Mouse (Mus musculus) ES-Bruce4 (cell line): ENCODE data around the gene Timm29. TPM values are rescaled to one million over a fixed set of nuclear protein-coding genes. Genes with fewer than 3 reads are reported as not detected.
"Not testable (repeated sequence)": the region's sequence is repeated elsewhere in the genome, so short reads cannot be mapped to it uniquely, and the experiment has no call there.

Experiments used
- H3K27ac ChIP-seq: 2 replicates; pipeline ENCODE4 v1.5.1; 2012; ENCODE audit warnings: low read length, inconsistent platforms; ENCODE audit not compliant: insufficient read depth
- H3K27me3 ChIP-seq: 2 replicates; pipeline ENCODE4 v1.6.1; 2012; ENCODE audit warnings: mild to moderate bottlenecking, low read length, inconsistent platforms; ENCODE audit not compliant: control insufficient read depth, poor library complexity, insufficient read depth, severe bottlenecking
- H3K36me3 ChIP-seq: 2 replicates; pipeline ENCODE4 v1.6.1; 2012; ENCODE audit warnings: inconsistent platforms, mild to moderate bottlenecking, low read length, moderate library complexity; ENCODE audit not compliant: control insufficient read depth, poor library complexity, insufficient read depth, severe bottlenecking
- H3K4me1 ChIP-seq: one replicate; pipeline ENCODE4 v1.8.1; 2011; ENCODE audit warnings: low read length; ENCODE audit not compliant: control insufficient read depth, insufficient read depth
- H3K4me3 ChIP-seq: 2 replicates; pipeline ENCODE4 v1.5.1; 2011; ENCODE audit warnings: low read depth, mild to moderate bottlenecking, low read length
- H3K9ac ChIP-seq: 2 replicates; pipeline ENCODE4 v1.6.1; 2012; ENCODE audit warnings: low read depth, mild to moderate bottlenecking, inconsistent platforms; ENCODE audit not compliant: poor library complexity, severe bottlenecking
- H3K9me3 ChIP-seq: replicated peaks from 2 replicates; pipeline ENCODE4 v1.6.1; 2012; ENCODE audit warnings: mild to moderate bottlenecking, low read length, inconsistent platforms; ENCODE audit not compliant: control insufficient read depth, poor library complexity, insufficient read depth, severe bottlenecking
- CTCF ChIP-seq: IDR thresholded peaks from one replicate; pipeline ENCODE4 v1.8.1; 2011; ENCODE audit warnings: low read depth, low read length
- EP300 ChIP-seq: IDR thresholded peaks from 2 replicates; pipeline ENCODE4 v1.6.1; 2011; ENCODE audit warnings: low read depth, low read length; ENCODE audit not compliant: insufficient read depth
- POLR2A ChIP-seq: IDR thresholded peaks from one replicate; pipeline ENCODE4 v1.8.1; 2011; ENCODE audit warnings: low read length; ENCODE audit not compliant: insufficient read depth
- polyA plus RNA-seq: library from polyadenylated mRNA; stranded (reverse); fragments of >200 nt; gene quantifications from 2 replicates; pipeline ENCODE4 v1.2.4, GENCODE M21; 2011; ENCODE audit warnings: low read depth; ENCODE audit not compliant: missing spikeins, insufficient read depth, insufficient read length

Gene Timm29
- polyA plus RNA-seq, 1 experiment: 19.2 TPM

GRCm38 (mm10) chr9:21588350-21588749 is 4.2 kb upstream of the Timm29 start:
- H3K9me3 ChIP-seq: no peaks in the 10 kb centered on the region
- no peaks in the 10 kb centered on the region for H3K4me1 ChIP-seq
- no peak overlapping the region for H3K4me3 ChIP-seq
- H3K9ac ChIP-seq: no peak overlapping the region
- H3K27me3 ChIP-seq: no peaks in the 10 kb centered on the region
- peaks cover 38% of the 10 kb centered on the region for H3K36me3 ChIP-seq
- no peak overlapping the region for H3K27ac ChIP-seq
- TF ChIP-seq EP300 (no peak), POLR2A (no peak), CTCF (no peak)

DNA sequence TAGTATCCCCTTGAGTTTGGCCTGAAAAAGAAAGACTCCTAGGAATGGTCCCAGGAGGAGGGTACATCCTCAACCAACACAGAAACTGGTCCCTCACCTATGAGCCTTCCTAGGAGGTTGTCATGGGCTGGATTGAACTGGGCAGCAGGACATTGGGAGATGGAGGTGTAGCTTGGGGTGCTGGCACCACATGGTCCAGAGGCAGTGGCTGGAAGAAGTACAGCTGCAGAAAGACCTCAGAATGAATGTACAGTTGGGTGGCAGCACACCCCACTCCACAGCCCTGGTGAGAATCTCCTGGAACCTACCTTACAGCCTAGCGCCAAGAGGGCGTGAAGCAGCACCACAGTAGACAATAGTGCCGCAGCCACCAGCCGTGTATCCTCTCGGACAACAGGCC is 3.0 kb upstream of the Timm29 start:
- H3K27ac ChIP-seq: no peak overlapping the region
- H3K4me3 ChIP-seq: no peak overlapping the region
- H3K4me1 ChIP-seq: no peaks in the 10 kb centered on the region
- TF ChIP-seq CTCF (no peak), POLR2A (no peak), EP300 (no peak)
- no peaks in the 10 kb centered on the region for H3K27me3 ChIP-seq
- H3K9me3 ChIP-seq: no peaks in the 10 kb centered on the region
- H3K9ac ChIP-seq: no peak overlapping the region
- H3K36me3 ChIP-seq: peaks cover 34% of the 10 kb centered on the region

DNA sequence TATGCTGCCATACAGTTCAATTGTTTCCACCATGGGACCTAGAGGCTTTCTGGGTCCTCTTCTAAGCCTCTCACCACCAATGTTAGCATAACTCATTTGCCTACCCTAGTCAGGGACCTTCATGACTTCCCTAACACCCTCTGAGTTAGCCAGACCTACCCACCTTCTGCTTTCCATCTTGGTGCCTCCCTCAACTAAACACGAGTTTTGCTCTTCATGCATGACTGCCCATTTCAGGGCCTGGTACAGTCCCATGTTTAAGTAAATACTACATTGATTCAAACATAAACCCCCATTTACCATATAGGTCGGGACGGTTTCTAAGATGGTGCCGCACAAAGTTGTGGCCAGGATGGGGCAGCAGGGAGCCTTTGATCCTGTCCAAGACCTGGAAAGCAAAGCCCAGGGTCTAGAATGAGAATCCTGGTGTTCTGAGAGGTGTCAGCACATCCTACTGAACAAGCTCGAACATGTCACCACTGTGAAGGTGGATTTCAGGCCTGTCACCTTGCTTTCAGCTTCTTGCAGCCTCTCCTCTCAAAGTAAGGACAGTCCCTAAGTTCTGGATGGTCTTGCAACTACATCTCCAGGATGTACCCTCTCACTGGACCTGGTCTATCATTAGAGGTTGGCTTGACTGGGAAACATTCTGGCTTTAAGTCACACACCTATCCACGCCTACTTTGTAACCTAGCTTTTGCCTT is 1.2 kb upstream of the Timm29 start:
- Histone ChIP-seq H3K4me1 (no peaks in the 10 kb centered on the region), H3K36me3 (peaks cover 22% of the 10 kb centered on the region), H3K27me3 (no peaks in the 10 kb centered on the region), H3K4me3 (no peak overlapping the region), H3K27ac (no peak overlapping the region), H3K9ac (no peak overlapping the region), H3K9me3 (no peaks in the 10 kb centered on the region)
- no peak for TF ChIP-seq CTCF
- TF ChIP-seq POLR2A: no peak
- no peak for TF ChIP-seq EP300

GRCm38 (mm10) chr9:21591831-21592702 is 455 bp upstream of the Timm29 start:
- H3K36me3 ChIP-seq: peaks cover 16% of the 10 kb centered on the region
- H3K4me3 ChIP-seq: peak overlapping the region; percentile 83
- no peak overlapping the region for H3K27ac ChIP-seq
- H3K27me3 ChIP-seq: no peaks in the 10 kb centered on the region
- no peaks in the 10 kb centered on the region for H3K9me3 ChIP-seq
- peak overlapping the region; percentile 27 for H3K9ac ChIP-seq
- no peaks in the 10 kb centered on the region for H3K4me1 ChIP-seq
- TF ChIP-seq CTCF (no peak), POLR2A (no peak), EP300 (no peak)

- Histone ChIP-seq H3K36me3 (peaks cover 12% of the 10 kb centered on the region), H3K9me3 (no peaks in the 10 kb centered on the region), H3K27me3 (no peaks in the 10 kb centered on the region), H3K4me1 (no peaks in the 10 kb centered on the region), H3K9ac (peak overlapping the region; percentile 53), H3K4me3 (peak overlapping the region; percentile 82), H3K27ac (no peak overlapping the region)
- TF ChIP-seq POLR2A (no peak), CTCF (no peak), EP300 (no peak)
Measured at GRCm38 (mm10) chr9:21593122-21593721, 700 bp downstream of the Timm29 start.

GRCm38 (mm10) chr9:21594350-21594749 is 1.8 kb downstream of the Timm29 start:
- H3K36me3 ChIP-seq, H3K9me3 ChIP-seq, H3K4me1 ChIP-seq, H3K9ac ChIP-seq, H3K4me3 ChIP-seq, H3K27ac ChIP-seq, H3K27me3 ChIP-seq: not testable (repeated sequence)
